Mouse (Mus musculus) embryonic facial prominence, embryonic 12.5 days (tissue): ENCODE data around the gene Ms4a15. TPM values are rescaled to one million over a fixed set of nuclear protein-coding genes. Genes with fewer than 3 reads are reported as not detected.

Experiments
- ATAC-seq: fragments of 200-750 bp; cut with Nextera tagmentation; 2 replicates; pipeline ENCODE4 v1.8.0; 2017; ENCODE audit not compliant: insufficient number of reproducible peaks, insufficient read depth, low FRiP score, low TSS enrichment
- H3K27ac ChIP-seq: fragments of 300-500 bp; sonication (generic); 2 replicates; pipeline ENCODE4 v1.5.1; 2016; ENCODE audit warnings: mild to moderate bottlenecking
- H3K27me3 ChIP-seq: fragments of 300-500 bp; sonication (generic); 2 replicates; pipeline ENCODE4 v1.6.1; 2016; ENCODE audit warnings: mild to moderate bottlenecking, moderate library complexity
- H3K36me3 ChIP-seq: fragments of 300-500 bp; sonication (generic); 2 replicates; pipeline ENCODE4 v1.6.1; 2016; ENCODE audit warnings: mild to moderate bottlenecking
- H3K4me1 ChIP-seq: fragments of 300-500 bp; sonication (generic); 2 replicates; pipeline ENCODE4 v1.6.1; 2016
- H3K4me2 ChIP-seq: fragments of 300-500 bp; sonication (generic); replicated peaks from 2 replicates; pipeline ENCODE4 v1.6.1; 2016; ENCODE audit warnings: mild to moderate bottlenecking, moderate library complexity
- H3K4me3 ChIP-seq: fragments of 300-500 bp; sonication (generic); 2 replicates; pipeline ENCODE4 v1.5.1; 2016; ENCODE audit warnings: mild to moderate bottlenecking
- H3K9ac ChIP-seq: fragments of 300-500 bp; sonication (generic); 2 replicates; pipeline ENCODE4 v1.6.1; 2016; ENCODE audit warnings: mild to moderate bottlenecking, moderate library complexity
- H3K9me3 ChIP-seq: fragments of 300-500 bp; sonication (generic); 2 replicates; pipeline ENCODE4 v1.6.1; 2016; ENCODE audit warnings: mild to moderate bottlenecking, moderate library complexity
- WGBS: fragments of 180-500 bp; shearing (Covaris S2); methylation state at CpG from one replicate; pipeline ENCODE4 v1.1.7; 2016; 5-methylcytosine and 5-hydroxymethylcytosine counted together
- polyA plus RNA-seq: library from polyadenylated mRNA; unstranded; fragments of >200 nt; fragmentation: Nextera tagmentation; extraction: Ambion mirVana; gene quantifications from 2 replicates; pipeline ENCODE4 v1.2.1, GENCODE M21; 2016

Gene Ms4a15
- polyA plus RNA-seq, 1 experiment from 2014 or later, result not detected

- Histone ChIP-seq H3K4me2 (no peak overlapping the region), H3K9ac (no peak overlapping the region), H3K4me3 (no peak overlapping the region), H3K9me3 (no peaks in the 10 kb centered on the region), H3K36me3 (peaks cover 18% of the 10 kb centered on the region), H3K4me1 (peaks cover 6% of the 10 kb centered on the region), H3K27me3 (no peaks in the 10 kb centered on the region), H3K27ac (no peak overlapping the region)
- no peak for ATAC-seq
- WGBS, result 50% methylated on average over 3 of the region's 3 CpGs
Measured at GRCm38 (mm10) chr19:10938771-10939170, 54.3 kb downstream of the Ms4a15 start.

- no peak within 1 kb of the TSS for H3K9ac ChIP-seq
- H3K4me1 ChIP-seq, result peaks cover 6% of the 10 kb centered on the region
- ATAC-seq, result no peak
- H3K9me3 ChIP-seq, result no peaks in the 10 kb centered on the region
- H3K27me3 ChIP-seq, result no peaks in the 10 kb centered on the region
- no peak within 1 kb of the TSS for H3K4me2 ChIP-seq
- H3K36me3 ChIP-seq, result peaks cover 4% of the 10 kb centered on the region; the same call in 1 of the 2 replicates
- H3K4me3 ChIP-seq, result no peak within 1 kb of the TSS
- WGBS, result 58% methylated on average over 5 of the region's 5 CpGs
- no peak within 1 kb of the TSS for H3K27ac ChIP-seq
Measured at GRCm38 (mm10) chr19:10937110-10937563, 55.9 kb downstream of the Ms4a15 start, which contains the start of gene Ptgdr2. Gene Ptgdr2 (plus strand): TSS chr19:10937160.

GRCm38 (mm10) chr19:10936077-10936476 lies 57.0 kb downstream of the Ms4a15 start:
- WGBS, result 83% methylated on average over 5 of the region's 5 CpGs
- Histone ChIP-seq H3K9me3 (no peaks in the 10 kb centered on the region), H3K4me2 (no peak overlapping the region), H3K27me3 (no peaks in the 10 kb centered on the region), H3K4me3 (no peak overlapping the region), H3K27ac (no peak overlapping the region), H3K4me1 (peaks cover 5% of the 10 kb centered on the region), H3K9ac (no peak overlapping the region), H3K36me3 (no peaks in the 10 kb centered on the region)
- ATAC-seq, result no peak

- H3K9me3 ChIP-seq, result no peaks in the 10 kb centered on the region
- H3K4me2 ChIP-seq, result no peak overlapping the region
- H3K27me3 ChIP-seq, result no peaks in the 10 kb centered on the region
- WGBS, result 37% methylated on average over 5 of the region's 5 CpGs
- no peak for ATAC-seq
- no peak overlapping the region for H3K9ac ChIP-seq
- no peak overlapping the region for H3K4me3 ChIP-seq
- no peaks in the 10 kb centered on the region for H3K36me3 ChIP-seq
- no peaks in the 10 kb centered on the region for H3K4me1 ChIP-seq
- H3K27ac ChIP-seq, result no peak overlapping the region
Measured at GRCm38 (mm10) chr19:10935029-10935428, 58.0 kb downstream of the Ms4a15 start.

- no peaks in the 10 kb centered on the region for H3K4me1 ChIP-seq
- ATAC-seq, result no peak
- H3K27me3 ChIP-seq, result no peaks in the 10 kb centered on the region
- no peak overlapping the region for H3K9ac ChIP-seq
- no peak overlapping the region for H3K4me2 ChIP-seq
- WGBS, result 79% methylated on average over 2 of the region's 2 CpGs
- H3K27ac ChIP-seq, result no peak overlapping the region
- no peaks in the 10 kb centered on the region for H3K9me3 ChIP-seq
- H3K4me3 ChIP-seq, result no peak overlapping the region
- no peaks in the 10 kb centered on the region for H3K36me3 ChIP-seq
Measured at GRCm38 (mm10) chr19:10930641-10931040, 62.4 kb downstream of the Ms4a15 start.

Other genes starting within 250 kb of the Ms4a15 start
- gene Cd6, start 163.2 kb downstream of the Ms4a15 start, polyA plus RNA-seq, result 0.09 TPM in 1 of 2 replicates, not detected in the other
- gene Slc15a3, start 153.5 kb downstream of the Ms4a15 start, polyA plus RNA-seq, result 0.27 and 0.32 TPM in 2 replicates
- 130 and 135 TPM in 2 replicates for gene Tmem132a, start 123.3 kb downstream of the Ms4a15 start, polyA plus RNA-seq
- gene Tmem109, start 111.2 kb downstream of the Ms4a15 start, polyA plus RNA-seq, result 73.2 and 75.8 TPM in 2 replicates
- 41.5 and 42.1 TPM in 2 replicates for gene Prpf19, start 98.0 kb downstream of the Ms4a15 start, polyA plus RNA-seq
- gene Zp1, start 72.6 kb downstream of the Ms4a15 start, polyA plus RNA-seq, result 0.10 TPM in 1 of 2 replicates, not detected in the other
- gene Ptgdr2, start 56.1 kb downstream of the Ms4a15 start, polyA plus RNA-seq, result 0.14 and 0.18 TPM in 2 replicates
- gene Ccdc86, start 44.0 kb downstream of the Ms4a15 start, polyA plus RNA-seq, result 32.3 and 32.8 TPM in 2 replicates
- gene Ms4a10, start 18.6 kb downstream of the Ms4a15 start, polyA plus RNA-seq, result not detected in 2 replicates
- not detected in 2 replicates for gene Ms4a18, start 24.8 kb upstream of the Ms4a15 start, polyA plus RNA-seq
- gene Ms4a8a, start 87.9 kb upstream of the Ms4a15 start, polyA plus RNA-seq, result not detected in 2 replicates
- not detected in 2 replicates for gene 1700017D01Rik, start 137.6 kb upstream of the Ms4a15 start, polyA plus RNA-seq
- gene 1700025F22Rik, start 172.1 kb upstream of the Ms4a15 start, polyA plus RNA-seq, result not detected in 2 replicates
- not detected in 2 replicates for gene Ms4a13, start 203.5 kb upstream of the Ms4a15 start, polyA plus RNA-seq
- not detected in 2 replicates for gene Ms4a12, start 239.2 kb upstream of the Ms4a15 start, polyA plus RNA-seq